Mouse (Mus musculus) erythroblast, adult 5-6 weeks (primary cell): ENCODE data around the gene Mill2. TPM values are rescaled to one million over a fixed set of nuclear protein-coding genes. Genes with fewer than 3 reads are reported as not detected.
"Not testable (repeated sequence)": the region's sequence is repeated elsewhere in the genome, so short reads cannot be mapped to it uniquely, and the experiment has no call there.

Source experiments
- ATAC-seq: replicated peaks from 2 replicates; pipeline ENCODE4 v1.8.0; 2016; ENCODE audit warnings: moderate number of reproducible peaks, mild to moderate bottlenecking, moderate TSS enrichment, inconsistent platforms; ENCODE audit not compliant: poor library complexity, low FRiP score, severe bottlenecking
- total RNA-seq, 2 experiments: library from RNA; stranded (forward) in 1 of 2; stranded (reverse) in 1 of 2; fragments of 150-400 nt in 1 of 2; fragments of 200-764, 138-1000 nt in 1 of 2; gene quantifications; 2 replicates each; pipeline versions ENCODE4 v1.2.3 to v1.2.4; 2015 to 2017; ENCODE audit warnings: low replicate concordance in 2 of 2

Mill2 gene
- total RNA-seq (2015; ENCODE audit: low replicate concordance) (not detected in 2 replicates), total RNA-seq (2017; ENCODE audit: low replicate concordance) (0.42 TPM in 1 of 2 replicates, not detected in the other)

DNA sequence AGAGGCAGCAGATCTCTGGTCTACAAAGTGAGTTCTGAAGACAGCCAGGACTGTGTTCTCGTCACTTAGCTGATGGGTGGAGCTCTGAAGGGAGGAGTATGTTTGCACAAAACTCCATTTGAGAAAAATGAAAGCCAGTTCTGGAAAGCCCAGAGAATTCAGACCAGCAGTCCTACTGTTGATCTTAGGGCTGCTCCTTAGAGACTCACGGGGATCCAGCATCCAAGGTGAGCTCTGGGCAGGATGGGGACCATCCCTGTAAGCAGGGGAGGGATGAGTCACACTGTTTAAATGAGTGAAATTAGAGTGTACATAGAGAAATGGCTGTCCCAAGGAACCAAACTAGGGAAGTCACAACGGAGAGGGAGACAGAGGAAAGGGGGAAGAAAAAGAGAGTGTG, at the start of gene Mill2:
Gene Mill2, plus strand, starts transcription at position 102 of the 400 bp plus-strand sequence.
- no peak for ATAC-seq

DNA sequence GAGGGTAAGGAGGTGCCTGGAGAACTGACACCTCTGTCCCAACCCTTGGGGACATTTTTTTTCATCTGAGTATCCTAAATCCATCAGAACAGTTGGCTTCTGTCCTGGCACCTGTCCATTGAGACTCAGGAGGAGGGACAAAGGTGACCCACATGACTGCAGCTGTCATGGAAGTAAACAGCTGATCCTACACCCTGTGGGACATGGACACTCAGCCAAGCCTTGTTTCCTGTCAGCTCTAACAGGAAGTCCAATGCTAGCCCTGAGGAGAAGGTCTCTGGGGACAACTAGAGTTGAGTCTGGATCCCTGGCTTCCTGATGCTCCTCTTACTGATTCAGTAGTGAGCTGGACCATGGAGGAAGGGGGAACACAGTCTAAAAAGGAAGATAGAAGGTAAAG, 49.1 kb upstream of the Mill2 start:
- not testable (repeated sequence) for ATAC-seq

DNA sequence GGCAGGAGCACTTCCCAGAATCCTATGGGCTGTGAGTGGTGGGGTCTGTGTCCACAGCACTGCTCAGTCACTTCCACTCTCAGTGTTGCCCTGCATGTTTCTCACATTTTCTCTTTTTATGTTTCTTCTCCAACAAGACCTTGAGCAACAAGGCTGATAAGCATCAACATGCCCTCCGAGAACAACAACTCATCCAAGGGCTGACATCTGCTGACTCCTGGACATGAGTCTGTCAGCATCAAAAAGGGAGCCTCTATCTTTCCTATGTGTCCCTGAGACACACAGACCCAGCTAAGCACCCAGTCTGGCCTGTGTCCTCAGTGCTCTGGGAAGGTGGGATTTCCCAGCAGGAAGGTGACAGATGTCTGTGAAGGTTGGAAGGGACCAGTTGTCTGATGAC, 41.3 kb upstream of the Mill2 start, which contains the start of gene Psg19:
Gene Psg19, minus strand, starts transcription at position 101 of the 400 bp plus-strand sequence.
- ATAC-seq = no peak

DNA sequence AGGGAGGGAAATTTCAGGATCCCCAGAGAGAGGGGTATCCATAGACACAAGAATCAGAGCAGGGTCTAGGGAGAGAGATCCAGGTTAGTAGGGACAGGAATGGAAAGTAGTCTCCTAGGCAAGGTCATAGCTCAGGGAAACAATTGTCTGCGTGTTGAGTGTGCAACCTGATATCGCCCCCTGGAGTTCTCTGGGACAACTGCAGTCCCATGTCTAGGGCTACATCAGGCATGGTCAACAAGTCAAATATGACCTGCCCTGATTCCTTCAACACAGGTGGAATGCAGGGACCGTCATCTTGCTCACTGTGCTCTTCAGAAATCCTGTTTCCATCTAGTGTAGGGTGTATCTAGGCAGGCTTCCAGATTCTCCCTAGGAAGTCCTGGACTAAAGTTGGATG, 40.6 kb upstream of the Mill2 start:
- no peak for ATAC-seq

DNA sequence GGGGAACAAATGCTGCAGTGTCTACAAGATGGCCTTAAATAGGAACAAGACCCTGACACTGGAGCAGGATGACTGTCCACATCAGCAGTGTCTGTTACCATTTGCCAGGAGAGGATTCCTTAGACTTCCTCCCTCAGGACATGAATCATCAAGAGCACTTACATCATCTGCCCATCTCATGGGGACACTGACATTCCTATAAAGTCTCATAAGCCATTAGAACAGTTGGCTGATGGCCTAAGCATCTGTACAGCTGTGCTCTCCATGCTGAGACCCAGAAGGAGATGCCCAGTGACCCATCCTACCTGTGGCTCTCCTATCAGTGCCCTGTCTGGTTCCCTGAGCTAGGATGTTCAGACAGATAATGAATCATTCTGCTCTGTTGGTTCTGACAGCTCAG, 36.2 kb upstream of the Mill2 start:
- ATAC-seq = no peak

DNA sequence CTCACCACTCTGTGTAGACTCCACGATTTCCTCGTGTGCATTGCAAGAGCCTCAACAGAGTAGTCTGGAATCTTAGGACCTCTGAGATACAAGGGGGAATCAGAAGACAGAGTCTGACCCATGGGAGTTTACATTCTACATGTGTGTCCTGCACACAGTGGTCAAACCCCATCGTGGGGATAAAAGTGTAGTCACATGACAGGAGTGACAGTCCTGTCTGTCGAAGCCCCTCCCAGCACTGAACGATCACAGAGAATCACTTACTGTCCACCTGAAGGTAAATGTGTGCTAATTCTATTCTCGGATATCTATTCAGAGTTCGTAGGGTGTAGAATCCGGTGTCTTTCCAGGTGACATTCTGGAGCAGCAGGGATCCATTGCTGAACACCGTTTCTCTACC, 21.5 kb upstream of the Mill2 start:
- ATAC-seq = no peak

DNA sequence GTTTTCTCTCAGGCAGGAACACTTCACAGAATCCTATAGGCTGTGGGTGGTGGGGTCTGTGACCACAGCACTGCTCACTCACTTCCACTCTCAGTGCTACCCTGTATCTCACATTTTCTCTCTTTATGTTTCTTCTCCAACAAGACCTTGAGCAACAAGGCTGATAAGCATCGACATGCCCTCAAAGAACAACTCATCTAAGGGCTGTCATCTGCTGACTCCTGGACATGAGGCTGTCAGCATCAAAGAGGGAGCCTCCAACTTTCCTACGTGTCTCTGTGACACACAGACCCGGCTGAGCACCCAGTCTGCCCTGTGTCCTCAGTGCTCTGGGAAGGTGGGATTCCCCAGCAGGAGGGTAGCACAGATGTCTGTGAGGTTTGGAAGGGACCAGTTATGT, 18.3 kb upstream of the Mill2 start, which contains the start of gene Psg17:
Gene Psg17, minus strand, starts transcription at position 101 of the 400 bp plus-strand sequence.
- no peak for ATAC-seq

DNA sequence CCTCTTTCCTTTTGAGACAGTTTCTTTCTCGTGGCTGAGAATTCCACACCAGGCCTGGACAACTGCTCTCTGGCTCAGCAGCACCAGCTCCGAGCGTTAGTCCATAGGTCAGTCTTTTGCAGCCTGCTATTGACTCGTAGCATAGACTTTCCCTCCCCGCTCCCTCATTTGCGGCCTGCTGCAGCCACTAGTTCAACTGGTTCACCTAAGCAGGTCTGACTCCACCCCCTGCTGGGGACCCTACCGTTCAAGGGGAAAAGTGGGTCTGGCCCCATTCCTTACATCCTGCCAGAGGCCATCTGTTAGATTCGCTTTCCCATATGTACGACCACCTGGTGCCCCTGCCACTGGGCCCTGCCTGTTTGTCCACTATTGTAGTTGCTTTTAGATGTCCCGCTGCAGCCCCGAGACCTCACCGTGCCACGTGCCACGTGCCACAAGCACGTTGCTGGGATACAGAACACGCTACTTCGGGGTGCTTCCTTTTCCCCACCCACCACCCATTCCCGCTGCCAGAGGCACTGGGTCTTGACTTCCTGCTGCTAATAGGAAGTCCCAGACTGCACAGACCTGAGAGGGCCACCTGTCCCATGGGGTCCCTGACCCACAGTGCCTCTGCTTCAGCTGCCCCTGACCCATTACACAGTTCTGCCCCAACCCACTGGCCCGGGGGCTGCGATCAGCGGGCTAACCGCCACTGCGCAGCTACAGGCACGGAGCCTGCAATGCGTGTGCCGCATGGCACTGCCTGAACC, 11.8 kb upstream of the Mill2 start:
- ATAC-seq = no peak

DNA sequence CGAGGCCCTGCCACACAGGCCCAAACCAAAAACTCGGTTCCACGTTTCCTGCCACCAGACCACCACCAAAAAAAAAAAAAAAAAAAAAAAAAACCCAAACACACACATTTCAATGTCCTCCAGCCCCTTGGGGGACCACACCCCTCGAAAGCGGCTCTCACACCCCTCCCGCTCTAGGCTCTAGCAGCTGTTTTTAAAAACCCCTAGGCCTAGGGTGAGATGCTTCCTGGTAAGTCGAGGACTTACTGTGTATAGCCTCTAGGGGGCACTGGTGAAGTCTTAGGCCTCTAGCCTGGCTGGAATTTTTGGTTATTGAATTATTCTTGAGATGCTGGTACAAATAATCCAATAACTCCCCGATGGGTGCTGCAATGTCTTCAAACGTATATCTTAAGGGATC, 11.2 kb upstream of the Mill2 start:
- ATAC-seq = no peak

DNA sequence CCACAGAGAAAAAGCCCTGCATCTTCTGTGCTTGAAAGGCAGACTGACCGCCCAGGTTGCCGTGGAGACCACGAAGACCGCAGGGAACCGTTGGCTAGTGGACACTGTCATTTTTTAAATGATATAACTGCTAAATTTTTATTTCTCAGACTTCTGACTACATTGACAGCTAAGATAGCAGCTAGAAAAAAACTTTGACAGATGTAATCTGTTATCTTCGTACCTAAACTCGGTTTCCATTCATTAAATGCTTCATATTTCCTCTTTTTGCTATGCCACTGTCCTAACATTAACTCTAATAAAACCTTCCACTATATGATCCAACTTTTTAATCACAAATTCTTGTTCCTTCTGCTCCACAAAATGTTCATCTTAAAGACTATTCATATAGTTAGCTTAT, 10.2 kb upstream of the Mill2 start:
- ATAC-seq = no peak

DNA sequence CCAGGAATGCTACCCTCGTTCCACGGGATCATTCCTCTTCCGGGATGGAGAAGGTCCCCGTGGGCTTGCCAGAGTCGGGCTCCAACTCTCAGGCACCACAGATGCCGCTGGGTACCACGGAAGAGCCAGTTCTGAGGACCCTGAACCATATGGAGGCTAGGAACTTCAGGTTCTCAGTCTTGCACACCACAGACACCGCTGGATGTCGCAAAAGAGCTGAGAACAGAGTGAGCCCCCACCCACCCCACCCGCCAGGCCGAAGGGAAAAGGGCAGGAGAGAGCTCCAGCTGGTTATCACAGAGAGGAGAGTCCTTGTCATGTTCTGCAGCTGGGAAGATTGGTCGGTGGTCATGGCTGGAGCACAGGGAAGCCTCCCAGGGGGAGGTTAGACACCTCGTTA, 7.5 kb upstream of the Mill2 start:
- ATAC-seq = no peak

DNA sequence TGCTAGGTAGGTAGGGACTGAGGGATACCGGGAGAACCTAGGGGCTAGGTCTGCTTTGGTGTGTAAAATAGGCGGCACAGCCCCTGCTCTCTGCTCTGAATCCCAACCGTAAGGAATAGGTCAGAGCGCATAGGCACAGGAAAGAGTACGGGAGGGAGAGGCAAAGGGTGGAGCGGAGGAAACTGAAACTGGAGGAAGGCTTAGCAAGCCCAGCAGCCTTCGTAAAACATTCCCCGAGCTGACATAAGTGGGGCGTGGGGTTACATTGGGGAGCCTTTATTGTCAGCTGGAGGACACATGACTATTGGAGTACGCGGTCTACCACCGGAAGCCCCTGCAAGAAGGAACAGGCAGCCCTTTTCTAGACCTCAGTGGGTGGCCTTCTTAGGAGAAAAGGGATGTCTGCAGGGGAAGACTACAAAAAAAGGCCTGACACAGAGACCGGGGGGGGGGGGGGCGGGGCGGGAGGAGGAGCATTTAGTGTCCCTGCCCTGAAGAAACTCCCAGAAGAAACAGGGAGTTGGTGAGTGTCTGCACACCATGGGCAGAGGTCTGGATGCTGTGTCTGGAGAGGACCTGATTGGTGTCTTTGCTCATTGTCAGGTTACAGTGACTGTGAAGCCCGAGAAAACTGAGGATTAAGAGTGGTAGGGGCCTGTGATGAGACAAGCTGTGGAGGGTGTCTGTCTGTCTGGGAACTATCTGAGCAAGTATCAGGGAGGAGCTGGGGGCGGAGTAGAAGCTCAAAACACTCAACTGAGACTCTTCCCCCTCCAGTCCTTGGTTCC, 814 bp downstream of the Mill2 start:
- no peak for ATAC-seq

DNA sequence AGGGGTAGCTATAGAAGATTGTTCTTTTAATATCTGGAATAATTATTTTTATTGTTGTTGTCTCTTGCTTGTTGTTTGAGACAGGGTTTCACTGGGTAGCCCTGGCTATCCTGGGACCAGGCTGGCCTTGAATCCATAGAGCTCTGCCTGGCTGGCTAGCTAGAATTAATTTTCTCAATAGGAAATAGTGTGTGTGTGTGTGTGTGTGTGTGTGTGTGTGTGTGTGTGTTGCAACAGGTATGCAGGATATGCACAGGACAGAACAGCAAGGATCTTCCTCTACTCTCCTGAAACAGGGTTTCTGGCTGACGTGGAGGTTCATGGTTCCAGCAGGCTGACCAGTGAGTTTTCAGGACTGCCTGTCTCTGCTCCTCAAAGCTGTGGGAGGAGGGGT, 1.4 kb downstream of the Mill2 start:
- ATAC-seq = no peak

DNA sequence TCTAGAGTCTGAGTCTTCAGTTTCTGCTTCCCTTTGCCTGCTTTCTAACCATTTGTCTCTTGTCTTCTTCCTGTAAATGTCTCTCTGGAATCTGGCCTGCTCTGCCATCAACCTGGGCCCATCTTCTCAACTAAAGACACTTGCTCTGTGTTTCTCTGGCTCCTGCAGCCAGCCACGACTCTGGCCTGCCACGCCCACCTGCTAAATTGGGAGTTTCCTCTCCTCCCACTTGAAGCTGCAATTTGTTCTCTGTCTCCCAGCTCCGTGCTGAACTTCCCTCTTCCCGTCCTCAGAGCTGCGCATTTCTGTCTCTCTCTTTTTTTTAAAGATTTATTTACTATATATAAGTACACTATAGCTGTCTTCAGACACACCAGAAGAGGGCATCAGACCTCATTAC, 5.0 kb downstream of the Mill2 start:
- ATAC-seq = no peak

DNA sequence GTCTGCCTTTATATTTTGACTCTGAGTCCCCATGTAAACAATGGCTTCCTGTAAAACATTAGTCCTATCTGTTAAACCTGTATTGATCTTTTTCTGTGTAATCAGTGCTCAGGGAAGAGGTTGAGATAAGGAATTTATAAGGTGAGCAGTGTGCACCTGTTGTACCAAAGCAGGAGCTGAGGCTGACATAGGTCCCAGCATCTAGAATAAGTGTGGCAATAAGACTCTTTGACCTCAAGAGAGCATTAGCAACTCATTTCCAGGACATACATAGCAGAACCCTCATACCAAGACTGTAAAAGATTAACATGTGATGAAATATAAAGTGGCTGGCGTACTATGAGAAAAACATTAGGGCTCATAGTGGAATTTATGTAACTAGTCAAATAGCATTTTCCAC, 8.6 kb downstream of the Mill2 start:
- no peak for ATAC-seq

DNA sequence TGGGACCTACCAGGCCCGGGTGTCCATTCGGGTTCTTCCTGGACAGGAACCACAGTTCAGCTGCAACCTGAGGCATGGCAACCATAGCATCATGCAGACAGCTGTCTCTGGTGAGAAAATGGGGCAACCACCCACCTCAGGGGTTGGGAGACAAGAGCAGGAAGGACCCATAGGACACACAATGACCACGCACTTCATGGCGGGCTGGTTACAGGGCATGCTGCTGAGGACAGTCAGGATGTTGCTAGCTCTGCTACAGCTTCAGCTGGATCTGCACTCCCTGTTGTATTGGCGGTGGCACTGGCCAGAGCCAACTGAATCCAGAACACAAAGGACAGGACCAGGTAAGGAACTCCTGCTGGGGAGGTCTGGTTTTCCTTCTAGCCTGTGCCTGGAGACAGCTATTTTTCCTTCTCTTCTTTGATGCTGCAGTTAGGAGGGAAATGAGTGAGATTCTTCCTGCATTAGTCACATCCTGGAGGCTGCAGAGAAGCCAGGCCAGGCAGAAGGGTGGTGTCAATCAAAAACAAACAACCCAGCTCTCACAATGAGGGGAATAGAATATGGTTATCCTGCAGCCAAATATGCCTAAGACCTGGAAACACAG, 18.6 kb downstream of the Mill2 start:
- no peak for ATAC-seq

DNA sequence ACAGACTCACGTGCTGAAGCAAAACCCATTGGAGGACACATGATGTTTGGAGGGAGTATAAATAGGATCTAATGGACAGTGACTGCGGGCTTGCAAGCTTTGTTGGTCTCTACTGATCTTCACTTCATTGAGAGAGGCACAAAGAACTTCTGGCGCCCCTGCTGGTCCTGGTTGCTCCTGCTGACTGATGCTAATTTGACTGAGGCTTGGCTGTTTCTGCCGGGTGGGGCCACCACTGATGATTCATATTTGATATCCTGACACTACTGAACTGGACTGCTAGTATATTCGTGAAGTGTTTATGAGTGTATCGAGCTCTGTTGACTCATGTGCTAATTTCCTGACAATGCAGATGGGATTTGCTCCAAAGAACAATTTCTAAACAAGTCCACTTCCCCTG, 23.0 kb downstream of the Mill2 start:
- no peak for ATAC-seq

DNA sequence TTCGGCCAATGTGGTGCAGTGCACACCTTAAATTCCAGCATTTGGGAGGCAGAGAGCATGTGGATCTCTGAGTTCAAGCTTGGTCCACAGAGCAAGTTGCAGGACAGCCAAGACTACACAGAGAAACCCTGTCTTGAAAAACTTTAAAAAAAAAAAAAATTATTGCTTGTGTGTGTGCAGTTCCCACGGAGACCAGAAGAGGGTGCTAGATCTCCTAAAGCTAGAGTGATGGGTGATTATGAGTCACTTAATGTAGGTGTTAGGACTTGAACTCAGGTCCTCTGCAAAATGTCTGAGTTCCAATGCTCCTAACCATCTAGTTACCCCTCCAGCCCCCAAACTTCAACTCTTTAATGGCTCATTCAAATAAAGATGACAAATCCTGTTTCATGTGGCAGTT, 28.7 kb downstream of the Mill2 start:
- no peak for ATAC-seq

DNA sequence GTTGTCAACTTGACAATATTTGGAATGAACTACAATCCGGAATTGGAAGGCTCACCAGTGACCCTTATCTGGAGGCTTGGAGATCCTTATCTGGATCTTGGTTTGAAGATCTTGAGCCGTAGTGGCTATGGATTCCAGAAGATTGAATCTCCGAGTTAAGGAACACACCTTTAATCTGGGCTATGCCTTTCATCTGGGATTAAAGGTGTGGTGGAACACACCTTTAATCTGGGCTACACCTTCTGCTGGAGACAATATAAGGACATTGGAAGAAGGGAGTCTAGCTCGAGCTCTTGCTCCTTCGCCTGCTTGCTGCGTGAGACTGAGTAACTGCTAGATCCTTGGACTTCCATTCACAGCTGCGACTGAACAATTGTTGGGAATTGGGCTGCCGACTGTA, 31.3 kb downstream of the Mill2 start, which contains the start of gene Pglyrp1:
Gene Pglyrp1, plus strand, starts transcription at position 301 of the 400 bp plus-strand sequence.
- ATAC-seq = not testable (repeated sequence)

DNA sequence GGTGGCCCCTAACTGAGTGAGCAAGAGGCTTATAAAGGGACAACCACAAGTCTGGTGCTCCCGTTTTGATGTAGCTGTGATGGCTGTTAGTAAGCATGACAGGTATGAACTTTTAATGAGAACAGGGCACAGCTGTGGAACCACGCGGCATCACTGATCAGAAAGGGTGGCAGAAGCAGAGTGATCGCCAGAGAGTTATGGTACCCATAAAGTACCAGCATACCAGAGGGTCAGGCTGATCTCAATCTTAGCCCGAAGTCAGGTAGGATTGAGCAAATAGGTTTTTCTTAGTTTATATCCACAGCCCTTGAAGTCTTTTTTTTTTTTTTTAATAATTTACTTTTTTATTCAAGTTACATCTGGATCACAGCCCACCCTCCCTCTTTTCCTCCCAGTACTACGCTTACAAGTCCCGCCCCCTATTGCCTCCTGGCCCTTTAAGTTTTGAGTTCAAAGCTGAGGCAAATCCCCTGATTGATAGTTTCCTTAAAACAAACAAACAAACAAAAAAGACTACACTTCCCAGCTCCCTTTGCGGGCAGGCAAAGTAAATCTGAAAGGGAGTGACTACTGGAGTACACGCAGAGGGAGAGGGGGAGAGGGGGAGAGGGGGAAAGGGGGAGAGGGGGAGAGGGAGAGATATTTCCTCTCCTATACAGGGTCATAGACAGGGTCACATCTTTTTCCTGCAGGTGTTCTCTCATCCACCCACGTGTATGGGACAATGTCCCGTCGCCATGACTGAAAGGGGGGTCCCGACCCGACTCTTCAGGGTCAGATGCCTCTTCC, 32.4 kb downstream of the Mill2 start:
- no peak for ATAC-seq
